Mouse (Mus musculus): Measurements from ENCODE around the gene Slc12a8. TPM values are rescaled to one million over a fixed set of nuclear protein-coding genes. Genes with fewer than 3 reads are reported as not detected.

Slc12a8 gene
- polyA plus RNA-seq, 1 experiment from 2014 or later = 1.2 TPM

GRCm38 (mm10) chr16:33655443-33655842, 138.3 kb downstream of the Slc12a8 start:
- no peaks in the 10 kb centered on the region for H3K27me3 ChIP-seq
- 94% methylated on average over 3 of the region's 3 CpGs for WGBS
- no peak overlapping the region for H3K4me3 ChIP-seq (replicated peaks)
- ATAC-seq (ENCODE audit: low FRiP score) = no peak
- no peak overlapping the region for H3K9ac ChIP-seq
- no peaks in the 10 kb centered on the region for H3K4me1 ChIP-seq
- no peak overlapping the region for H3K27ac ChIP-seq
- no peak overlapping the region for H3K4me2 ChIP-seq
- H3K9me3 ChIP-seq = peaks cover 2% of the 10 kb centered on the region
- no peaks in the 10 kb centered on the region for H3K36me3 ChIP-seq (replicated peaks)

- no peak overlapping the region for H3K4me2 ChIP-seq
- H3K9me3 ChIP-seq = no peaks in the 10 kb centered on the region
- no peak overlapping the region for H3K27ac ChIP-seq
- WGBS = 93% methylated on average over 3 of the region's 3 CpGs
- no peaks in the 10 kb centered on the region for H3K36me3 ChIP-seq (replicated peaks)
- no peaks in the 10 kb centered on the region for H3K4me1 ChIP-seq
- no peaks in the 10 kb centered on the region for H3K27me3 ChIP-seq
- H3K9ac ChIP-seq = no peak overlapping the region
- no peak for ATAC-seq (ENCODE audit: low FRiP score)
- no peak overlapping the region for H3K4me3 ChIP-seq (replicated peaks)
These were observed 140.1 kb downstream of the Slc12a8 start for GRCm38 (mm10) chr16:33657191-33657590.

GRCm38 (mm10) chr16:33658121-33658520, 141.0 kb downstream of the Slc12a8 start:
- H3K4me2 ChIP-seq = no peak overlapping the region
- no peaks in the 10 kb centered on the region for H3K36me3 ChIP-seq (replicated peaks)
- no peaks in the 10 kb centered on the region for H3K4me1 ChIP-seq
- H3K27me3 ChIP-seq = no peaks in the 10 kb centered on the region
- H3K4me3 ChIP-seq (replicated peaks) = no peak overlapping the region
- ATAC-seq (ENCODE audit: low FRiP score) = no peak
- 98% methylated on average over 3 of the region's 3 CpGs for WGBS
- H3K9me3 ChIP-seq = no peaks in the 10 kb centered on the region
- no peak overlapping the region for H3K27ac ChIP-seq
- no peak overlapping the region for H3K9ac ChIP-seq

DNA sequence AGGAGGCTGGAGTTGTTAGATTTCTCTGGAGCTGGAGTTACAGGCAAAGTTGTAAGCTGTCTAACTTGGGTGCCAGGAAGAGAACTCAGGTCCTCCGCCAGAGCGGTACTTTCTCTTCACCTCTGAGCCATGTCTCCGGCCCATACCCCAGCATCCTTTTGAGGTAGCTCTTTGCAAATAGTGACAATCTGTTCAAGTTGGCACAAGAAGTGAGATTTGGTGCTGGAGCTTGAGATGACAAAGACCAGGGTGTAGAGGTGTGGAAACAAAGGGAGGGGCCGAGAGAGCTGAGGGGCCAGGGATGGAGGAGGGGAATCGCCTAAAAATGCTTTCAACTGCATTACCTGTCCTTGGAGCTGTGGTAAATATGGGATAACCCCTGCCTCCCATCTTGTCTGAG, 142.4 kb downstream of the Slc12a8 start:
- WGBS = 91% methylated on average over 5 of the region's 5 CpGs

DNA sequence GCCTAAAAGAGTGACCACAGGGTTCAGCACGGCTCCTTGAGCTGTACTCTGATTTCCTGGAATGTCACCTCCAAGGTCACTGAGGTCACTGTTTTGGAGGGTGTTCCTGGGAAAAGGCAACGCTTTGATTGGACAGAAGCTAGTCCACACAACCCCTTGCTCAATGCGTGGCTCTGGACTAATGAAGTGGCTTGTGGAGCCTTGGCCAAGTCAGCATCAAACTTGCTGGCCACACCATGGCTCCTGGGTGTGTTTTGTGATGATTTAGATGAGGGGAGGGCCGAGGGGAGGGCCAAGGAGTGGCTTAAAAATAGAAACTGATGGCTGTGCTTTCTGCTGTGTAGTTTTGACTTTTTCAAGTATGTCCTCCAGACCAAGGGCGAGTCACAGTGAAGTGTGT, 143.0 kb downstream of the Slc12a8 start:
- H3K4me1 ChIP-seq = no peaks in the 10 kb centered on the region
- H3K4me3 ChIP-seq (replicated peaks) = no peak overlapping the region
- no peak overlapping the region for H3K9ac ChIP-seq
- ATAC-seq (ENCODE audit: low FRiP score) = no peak
- no peak overlapping the region for H3K27ac ChIP-seq
- WGBS = 74% methylated on average over 5 of the region's 5 CpGs
- H3K9me3 ChIP-seq = no peaks in the 10 kb centered on the region
- no peaks in the 10 kb centered on the region for H3K27me3 ChIP-seq
- no peaks in the 10 kb centered on the region for H3K36me3 ChIP-seq (replicated peaks)
- no peak overlapping the region for H3K4me2 ChIP-seq

More for the DNA sequence above, 142.4 kb downstream of the Slc12a8 start:
- no peaks in the 10 kb centered on the region for H3K27me3 ChIP-seq
- ATAC-seq (ENCODE audit: low FRiP score) = no peak
- H3K9ac ChIP-seq = no peak overlapping the region
- H3K36me3 ChIP-seq (replicated peaks) = no peaks in the 10 kb centered on the region
- no peaks in the 10 kb centered on the region for H3K4me1 ChIP-seq
- no peak overlapping the region for H3K4me2 ChIP-seq
- H3K4me3 ChIP-seq (replicated peaks) = no peak overlapping the region
- H3K27ac ChIP-seq = no peak overlapping the region
- H3K9me3 ChIP-seq = no peaks in the 10 kb centered on the region

- H3K27me3 ChIP-seq = no peaks in the 10 kb centered on the region
- H3K9me3 ChIP-seq = no peaks in the 10 kb centered on the region
- WGBS = 92% methylated on average over 10 of the region's 10 CpGs
- no peak overlapping the region for H3K4me2 ChIP-seq
- H3K4me1 ChIP-seq = no peaks in the 10 kb centered on the region
- no peaks in the 10 kb centered on the region for H3K36me3 ChIP-seq (replicated peaks)
- no peak overlapping the region for H3K9ac ChIP-seq
- no peak overlapping the region for H3K27ac ChIP-seq
- ATAC-seq (ENCODE audit: low FRiP score) = no peak
- H3K4me3 ChIP-seq (replicated peaks) = no peak overlapping the region
These were observed 145.7 kb downstream of the Slc12a8 start for GRCm38 (mm10) chr16:33662841-33663240.

- Histone ChIP-seq H3K9ac (no peak overlapping the region), H3K27ac (no peak overlapping the region), H3K4me2 (no peak overlapping the region), H3K9me3 (no peaks in the 10 kb centered on the region), H3K27me3 (no peaks in the 10 kb centered on the region), H3K36me3 (replicated peaks) (no peaks in the 10 kb centered on the region), H3K4me3 (replicated peaks) (no peak overlapping the region), H3K4me1 (no peaks in the 10 kb centered on the region)
- ATAC-seq (ENCODE audit: low FRiP score) = no peak
- WGBS = 92% methylated on average over 6 of the region's 6 CpGs
These were observed 149.1 kb downstream of the Slc12a8 start for GRCm38 (mm10) chr16:33666226-33666625.

DNA sequence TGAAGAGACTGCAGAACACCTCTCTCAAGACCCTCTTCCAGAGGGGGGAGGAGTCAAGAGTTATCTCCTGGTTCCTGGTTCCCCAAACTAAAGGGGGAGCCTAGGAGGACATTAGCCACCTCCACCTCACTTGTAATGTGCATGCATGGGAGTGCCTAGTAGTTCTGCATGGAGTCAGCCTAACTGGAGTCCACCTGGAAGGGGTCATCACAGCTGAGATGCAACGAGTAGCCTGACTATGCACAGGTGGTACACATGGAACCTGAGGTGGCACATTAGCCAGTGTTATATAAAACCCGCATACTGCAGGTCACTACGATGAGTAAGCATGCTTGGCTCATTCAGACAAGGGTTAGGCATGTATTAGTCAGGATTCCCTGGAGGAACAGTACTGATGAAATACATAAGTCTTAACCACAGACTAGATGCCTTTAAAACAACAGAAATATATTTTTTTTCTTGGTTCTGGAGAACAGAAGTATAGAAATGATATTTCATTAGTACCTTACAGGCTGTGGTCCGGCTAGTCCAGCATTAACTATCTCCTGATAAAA, 149.9 kb downstream of the Slc12a8 start:
- Histone ChIP-seq H3K36me3 (replicated peaks) (no peaks in the 10 kb centered on the region), H3K27ac (no peak overlapping the region), H3K4me1 (no peaks in the 10 kb centered on the region), H3K27me3 (no peaks in the 10 kb centered on the region), H3K4me3 (replicated peaks) (no peak overlapping the region), H3K4me2 (no peak overlapping the region), H3K9me3 (no peaks in the 10 kb centered on the region), H3K9ac (no peak overlapping the region)
- WGBS = 91% methylated on average over 4 of the region's 4 CpGs
- ATAC-seq (ENCODE audit: low FRiP score) = no peak

- no peaks in the 10 kb centered on the region for H3K27me3 ChIP-seq
- H3K4me1 ChIP-seq = 0 out of 2 replicates have a peak, but pooled peaks cover 5% of the 10 kb centered on the region
- no peak overlapping the region for H3K27ac ChIP-seq
- H3K4me2 ChIP-seq = no peak overlapping the region
- H3K36me3 ChIP-seq (replicated peaks) = no peaks in the 10 kb centered on the region
- no peak for ATAC-seq (ENCODE audit: low FRiP score)
- 85% methylated on average over 2 of the region's 2 CpGs for WGBS
- no peak overlapping the region for H3K9ac ChIP-seq
- no peak overlapping the region for H3K4me3 ChIP-seq (replicated peaks)
- H3K9me3 ChIP-seq = no peaks in the 10 kb centered on the region
These were observed 151.3 kb downstream of the Slc12a8 start for GRCm38 (mm10) chr16:33668448-33668847.

DNA sequence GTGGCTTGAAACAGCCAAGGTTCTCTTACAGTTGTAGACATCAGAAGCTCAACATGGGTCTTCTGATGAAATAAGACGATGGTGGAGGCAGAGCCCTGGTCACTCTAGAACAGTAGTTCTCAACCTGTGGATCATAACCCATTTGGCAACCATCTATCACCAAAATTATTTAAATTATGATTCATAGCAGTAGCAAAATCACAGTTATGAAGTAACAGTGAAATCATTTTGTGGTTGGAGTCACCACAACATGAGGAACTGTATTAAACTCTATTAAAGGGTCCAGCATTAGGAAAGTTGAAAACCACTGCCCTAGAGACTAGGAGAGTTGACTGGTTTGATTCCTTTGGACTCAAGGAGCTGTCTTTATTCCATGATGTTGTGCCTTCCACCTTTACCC, 151.9 kb downstream of the Slc12a8 start:
- H3K36me3 ChIP-seq (replicated peaks) = no peaks in the 10 kb centered on the region
- ATAC-seq (ENCODE audit: low FRiP score) = no peak
- H3K4me1 ChIP-seq = 0 out of 2 replicates have a peak, but pooled peaks cover 9% of the 10 kb centered on the region
- no peak overlapping the region for H3K27ac ChIP-seq
- 72% methylated on average over 1 of the region's 1 CpGs for WGBS
- H3K27me3 ChIP-seq = no peaks in the 10 kb centered on the region
- no peak overlapping the region for H3K9ac ChIP-seq
- no peak overlapping the region for H3K4me2 ChIP-seq
- no peak overlapping the region for H3K4me3 ChIP-seq (replicated peaks)
- no peaks in the 10 kb centered on the region for H3K9me3 ChIP-seq

- H3K4me2 ChIP-seq = no peak overlapping the region
- ATAC-seq (ENCODE audit: low FRiP score) = no peak
- WGBS = 88% methylated on average over 3 of the region's 3 CpGs
- no peaks in the 10 kb centered on the region for H3K27me3 ChIP-seq
- 0 out of 2 replicates have a peak, but pooled peaks cover 9% of the 10 kb centered on the region for H3K4me1 ChIP-seq
- no peaks in the 10 kb centered on the region for H3K36me3 ChIP-seq (replicated peaks)
- no peak overlapping the region for H3K4me3 ChIP-seq (replicated peaks)
- no peak overlapping the region for H3K9ac ChIP-seq
- no peaks in the 10 kb centered on the region for H3K9me3 ChIP-seq
- no peak overlapping the region for H3K27ac ChIP-seq
These were observed 153.2 kb downstream of the Slc12a8 start for GRCm38 (mm10) chr16:33670340-33670739.

DNA sequence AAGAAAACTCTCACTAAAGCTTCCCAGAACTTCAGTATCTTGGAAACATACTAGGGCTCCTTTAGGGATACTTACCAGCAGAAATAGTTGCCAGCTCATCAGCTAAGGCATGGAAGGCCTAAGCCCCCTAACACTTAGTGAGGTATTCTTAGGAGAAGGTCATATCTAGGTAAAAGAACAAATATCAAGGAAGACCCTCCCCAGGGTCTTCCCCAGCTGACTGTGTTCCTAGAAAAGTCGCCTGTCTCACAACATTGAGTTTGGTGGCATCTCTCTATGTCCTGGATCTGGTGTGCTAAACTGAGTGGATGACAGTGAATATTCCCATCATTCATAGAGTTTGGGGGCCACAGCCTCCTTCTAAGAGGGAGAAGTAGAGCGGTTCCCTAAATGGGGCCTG, 153.8 kb downstream of the Slc12a8 start:
- Histone ChIP-seq H3K4me3 (replicated peaks) (no peak overlapping the region), H3K4me1 (0 out of 2 replicates have a peak, but pooled peaks cover 9% of the 10 kb centered on the region), H3K4me2 (no peak overlapping the region), H3K27ac (no peak overlapping the region), H3K27me3 (no peaks in the 10 kb centered on the region), H3K36me3 (replicated peaks) (no peaks in the 10 kb centered on the region), H3K9ac (no peak overlapping the region), H3K9me3 (no peaks in the 10 kb centered on the region)
- WGBS = 92% methylated on average over 2 of the region's 2 CpGs
- no peak for ATAC-seq (ENCODE audit: low FRiP score)

DNA sequence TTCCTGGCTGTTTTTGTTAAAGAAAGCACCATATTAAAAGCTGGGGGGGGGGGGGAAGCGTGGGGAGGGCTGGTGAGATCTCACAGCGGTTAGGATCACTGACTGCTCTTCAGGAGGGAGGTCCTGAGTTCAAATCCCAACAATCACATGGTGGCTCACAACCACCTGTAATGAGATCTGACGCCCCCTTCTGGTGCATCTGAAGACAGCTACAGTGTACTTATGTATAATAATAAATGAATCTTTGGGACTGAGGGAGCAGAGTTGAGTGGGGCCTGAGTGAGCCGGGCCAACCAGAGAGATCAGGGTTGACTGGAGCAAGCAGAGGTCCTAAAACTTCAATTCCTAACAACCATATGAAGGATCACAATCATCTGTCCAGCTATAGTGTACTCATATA, 155.1 kb downstream of the Slc12a8 start:
- Histone ChIP-seq H3K9ac (no peak overlapping the region), H3K4me3 (replicated peaks) (no peak overlapping the region)
- 88% methylated on average over 3 of the region's 4 CpGs for WGBS

More for the DNA sequence above, 155.1 kb downstream of the Slc12a8 start:
- no peaks in the 10 kb centered on the region for H3K9me3 ChIP-seq
- no peaks in the 10 kb centered on the region for H3K27me3 ChIP-seq
- no peak overlapping the region for H3K27ac ChIP-seq
- no peak for ATAC-seq (ENCODE audit: low FRiP score)
- no peaks in the 10 kb centered on the region for H3K36me3 ChIP-seq (replicated peaks)
- H3K4me2 ChIP-seq = no peak overlapping the region
- 0 out of 2 replicates have a peak, but pooled peaks cover 9% of the 10 kb centered on the region for H3K4me1 ChIP-seq

Measured in forebrain, embryonic 12.5 days (tissue).